Mouse (Mus musculus) neutrophil, adult 5-6 weeks (primary cell): ENCODE results near the gene Defa20. TPM values are rescaled to one million over a fixed set of nuclear protein-coding genes. Genes with fewer than 3 reads are reported as not detected.
"Not testable (repeated sequence)": the region's sequence is repeated elsewhere in the genome, so short reads cannot be mapped to it uniquely, and the experiment has no call there.

ENCODE experiments used
- ATAC-seq: fragments of 151-379, 151-347 bp; 2 replicates; pipeline ENCODE4 v1.8.0; 2017; ENCODE audit warnings: mild to moderate bottlenecking, moderate TSS enrichment; ENCODE audit not compliant: insufficient number of reproducible peaks, poor library complexity, low FRiP score, severe bottlenecking; ENCODE audit errors: extremely low read depth
- total RNA-seq: library from RNA; stranded (forward); fragments of 200-1000 nt; gene quantifications from 2 replicates; pipeline ENCODE4 v1.2.3, GENCODE M21; 2017

Gene Defa20
- total RNA-seq = not detected in 2 replicates

GRCm38 (mm10) chr8:21508958-21509357 lies at the start of gene Defa20:
TSS of gene Defa20 (plus strand) at chr8:21509258.
- ATAC-seq = not testable (repeated sequence)

GRCm38 (mm10) chr8:21528732-21529131 lies 19.7 kb downstream of the Defa20 start, which contains the start of gene Defa32:
TSS of gene Defa32 (plus strand) at chr8:21529032.
- not testable (repeated sequence) for ATAC-seq

Other genes with a start within 250 kb of the Defa20 start
- gene Defa27, start 193.7 kb upstream of the Defa20 start, total RNA-seq = not detected in 2 replicates
- gene Defa29, start 182.2 kb upstream of the Defa20 start, total RNA-seq = not detected in 2 replicates
- not detected in 2 replicates for gene Defa2, start 130.7 kb upstream of the Defa20 start, total RNA-seq
- gene Defa33, start 117.4 kb upstream of the Defa20 start, total RNA-seq = not detected in 2 replicates
- gene Defa36, start 81.8 kb upstream of the Defa20 start, total RNA-seq = not detected in 2 replicates
- gene Gm7849, start 52.7 kb upstream of the Defa20 start, total RNA-seq = not detected in 2 replicates
- gene Defa32, start 19.8 kb downstream of the Defa20 start, total RNA-seq = not detected in 2 replicates
- gene Defa37, start 56.1 kb downstream of the Defa20 start, total RNA-seq = not detected in 2 replicates
- gene Defa28, start 73.7 kb downstream of the Defa20 start, total RNA-seq = not detected in 2 replicates
- gene Gm7861, start 85.2 kb downstream of the Defa20 start, total RNA-seq = not detected in 2 replicates
- gene Defa26, start 108.9 kb downstream of the Defa20 start, total RNA-seq = not detected in 2 replicates
- gene Defa17, start 146.5 kb downstream of the Defa20 start, total RNA-seq = not detected in 2 replicates
- gene Defa34, start 156.5 kb downstream of the Defa20 start, total RNA-seq = not detected in 2 replicates
- not detected in 2 replicates for gene AY761184, start 194.4 kb downstream of the Defa20 start, total RNA-seq
- gene Defa24, start 225.2 kb downstream of the Defa20 start, total RNA-seq = not detected in 2 replicates